In genomic region chr17:8285056-8285455, GRCm38 (mm10) we compare ENCODE assay signal across 8 mouse cellular contexts. TPM values are rescaled to one million over a fixed set of nuclear protein-coding genes. Genes with fewer than 3 reads are reported as not detected.
DNase-seq lines count a peak whose midpoint lies in the region; ATAC-seq and TF ChIP-seq lines count a peak whose summit lies in the region.

No protein-coding gene starts in this region.

- H3K9ac ChIP-seq in liver, embryonic 12.5 days = peak overlapping the region; percentile 88

- TF ChIP-seq CTCF in embryonic fibroblast, embryonic 13.5 days (IDR thresholded peaks at IDR 0.05; ENCODE audit: borderline replicate concordance, insufficient read depth, low read length) = no peak

- peaks cover 14% of the 10 kb centered on the region; the same call in 1 of the 2 replicates for H3K36me3 ChIP-seq in liver, embryonic 12.5 days

- 0 out of 2 replicates have a peak overlapping the region, but pooled peaks have one; percentile 18 for H3K4me3 ChIP-seq in embryonic fibroblast, embryonic 13.5 days (ENCODE audit: insufficient read depth, low read length)
- H3K4me3 ChIP-seq in liver, embryonic 12.5 days = peak overlapping the region; percentile 91

- H3K4me2 ChIP-seq in liver, embryonic 12.5 days = peak overlapping the region; percentile 85

- no peaks in the 10 kb centered on the region for H3K27me3 ChIP-seq in liver, embryonic 12.5 days (replicated peaks)

- H3K9me3 ChIP-seq in liver, embryonic 12.5 days (replicated peaks) = no peaks in the 10 kb centered on the region

- no peak overlapping the region for H3K27ac ChIP-seq in embryonic fibroblast, embryonic 13.5 days (ENCODE audit: insufficient read depth, low read length)
- H3K27ac ChIP-seq in liver, embryonic 12.5 days = peak overlapping the region; percentile 89; the same call in 1 of the 2 replicates

- TF ChIP-seq POLR2A in embryonic fibroblast, embryonic 13.5 days (IDR thresholded peaks at IDR 0.05; ENCODE audit: low read depth, low read length) = no peak

- 18% methylated on average over 8 of the region's 8 CpGs for WGBS in liver, embryonic 12.5 days (ENCODE audit: insufficient replicate concordance)

- ATAC-seq in liver, embryonic 12.5 days = no peak

- no peaks in the 10 kb centered on the region for H3K4me1 ChIP-seq in embryonic fibroblast, embryonic 13.5 days (ENCODE audit: control insufficient read depth, insufficient read depth, low read length)
- peaks cover 31% of the 10 kb centered on the region for H3K4me1 ChIP-seq in liver, embryonic 12.5 days

- peak; percentile 13 for DNase-seq in adrenal gland, postnatal 25 days
- DNase-seq in adrenal gland, adult 8-10 months = no peak
- peak; percentile 29 for DNase-seq in 3134 (ENCODE audit: extremely low read depth, insufficient read length, low spot score)
- no peak for DNase-seq in cerebellum, postnatal 10 days
- no peak for DNase-seq in layer of hippocampus, adult 8-10 months (ENCODE audit: low spot score in 2 of 2)
- no peak for DNase-seq in spleen, postnatal 4 days (ENCODE audit: low spot score in 2 of 2)

RNA-seq across cellular contexts. Expression of gene Mpc1, which starts 2.4 kb away (rescaled TPM):
- total RNA-seq in adrenal gland, postnatal 25 days (2021) = 262 and 318 TPM in 2 replicates
- 100 to 1,000 TPM; 122 to 221 (median 169) TPM for total RNA-seq in adrenal gland, adult 8-10 months (2022)
- 53.0 and 79.3 TPM in 2 replicates for polyA plus RNA-seq in embryonic fibroblast, embryonic 13.5 days (2011; ENCODE audit: insufficient read length, low read depth, missing spikeins)
- 102 and 104 TPM in 2 replicates for polyA plus RNA-seq in liver, embryonic 12.5 days (2016; fragmentation: Nextera tagmentation; extraction: Ambion mirVana)
- total RNA-seq in layer of hippocampus, adult 8-10 months (2022) = 100 to 1,000 TPM; 144 to 156 (median 145) TPM

RNA-seq across cellular contexts. Expression of gene Sft2d1, which starts 25.8 kb away (rescaled TPM):
- 50.8 and 67.0 TPM in 2 replicates for total RNA-seq in adrenal gland, postnatal 25 days (2021)
- total RNA-seq in adrenal gland, adult 8-10 months (2022) = 10 to 100 TPM; 42.0 to 50.0 (median 45.0) TPM
- polyA plus RNA-seq in embryonic fibroblast, embryonic 13.5 days (2011; ENCODE audit: insufficient read length, low read depth, missing spikeins) = 47.3 and 56.3 TPM in 2 replicates
- 64.0 and 64.8 TPM in 2 replicates for polyA plus RNA-seq in liver, embryonic 12.5 days (2016; fragmentation: Nextera tagmentation; extraction: Ambion mirVana)
- 10 to 100 TPM; 47.5 to 81.2 (median 63.8) TPM for total RNA-seq in layer of hippocampus, adult 8-10 months (2022)

RNA-seq across cellular contexts. Expression of gene Ccr6, which starts 49.2 kb away (rescaled TPM):
- not detected in 2 replicates for total RNA-seq in adrenal gland, postnatal 25 days (2021)
- under 1 TPM in 1 of 4 experiments, not detected in 3; 1.00 TPM for total RNA-seq in adrenal gland, adult 8-10 months (2022)
- not detected in 2 replicates for polyA plus RNA-seq in embryonic fibroblast, embryonic 13.5 days (2011; ENCODE audit: insufficient read length, low read depth, missing spikeins)
- 0.22 TPM in 1 of 2 replicates, not detected in the other for polyA plus RNA-seq in liver, embryonic 12.5 days (2016; fragmentation: Nextera tagmentation; extraction: Ambion mirVana)
- total RNA-seq in layer of hippocampus, adult 8-10 months (2022) = under 1 TPM in 1 of 4 experiments, not detected in 3; 0.38 TPM

RNA-seq across cellular contexts. Expression of gene Prr18, which starts 52.2 kb away (rescaled TPM):
- total RNA-seq in adrenal gland, postnatal 25 days (2021) = 0.43 and 0.95 TPM in 2 replicates
- under 1 TPM; 0.13 to 0.55 (median 0.35) TPM for total RNA-seq in adrenal gland, adult 8-10 months (2022)
- polyA plus RNA-seq in embryonic fibroblast, embryonic 13.5 days (2011; ENCODE audit: insufficient read length, low read depth, missing spikeins) = not detected in 2 replicates
- polyA plus RNA-seq in liver, embryonic 12.5 days (2016; fragmentation: Nextera tagmentation; extraction: Ambion mirVana) = 0.04 and 0.12 TPM in 2 replicates
- total RNA-seq in layer of hippocampus, adult 8-10 months (2022) = 10 to 100 TPM; 20.0 to 30.2 (median 27.0) TPM

Comparison
In these comparisons a context has a peak if more than half of its experiments do, and no peak if none do; other contexts are left out.
1. DNase-seq: peak in adrenal gland, postnatal 25 days (single experiment) and 3134 (single experiment); none in adrenal gland, adult 8-10 months (single experiment), cerebellum, postnatal 10 days (0 of 2), layer of hippocampus, adult 8-10 months (0 of 2) and spleen, postnatal 4 days (0 of 2).